Mouse (Mus musculus) hindbrain, embryonic 12.5 days (tissue): ENCODE data around the gene Cnksr1. TPM values are rescaled to one million over a fixed set of nuclear protein-coding genes. Genes with fewer than 3 reads are reported as not detected.

Source experiments
- polyA plus RNA-seq: library from polyadenylated mRNA; unstranded; fragments of >200 nt; fragmentation: Nextera tagmentation; extraction: Ambion mirVana; gene quantifications from 2 replicates; pipeline ENCODE4 v1.2.1, GENCODE M21; 2016

The Cnksr1 gene
- polyA plus RNA-seq, 1 experiment from 2014 or later = 1.3 TPM

Other genes starting within 250 kb of the Cnksr1 start
- 43.1 and 44.1 TPM in 2 replicates for gene Dhdds, start 237.5 kb downstream of the Cnksr1 start, polyA plus RNA-seq
- 1.4 TPM in 2 replicates for gene Lin28a, start 219.6 kb downstream of the Cnksr1 start, polyA plus RNA-seq
- not detected in 2 replicates for gene Zfp683, start 184.6 kb downstream of the Cnksr1 start, polyA plus RNA-seq
- 2.3 and 2.5 TPM in 2 replicates for gene Crybg2, start 177.6 kb downstream of the Cnksr1 start, polyA plus RNA-seq
- gene Cd52, start 143.3 kb downstream of the Cnksr1 start, polyA plus RNA-seq = 4.8 and 5.0 TPM in 2 replicates
- 11.6 and 13.4 TPM in 2 replicates for gene Ubxn11, start 135.8 kb downstream of the Cnksr1 start, polyA plus RNA-seq
- gene Sh3bgrl3, start 109.6 kb downstream of the Cnksr1 start, polyA plus RNA-seq = 333 and 369 TPM in 2 replicates
- 28.1 and 30.4 TPM in 2 replicates for gene Cep85, start 51.3 kb downstream of the Cnksr1 start, polyA plus RNA-seq
- not detected in 2 replicates for gene Gm7534, start 35.4 kb downstream of the Cnksr1 start, polyA plus RNA-seq
- not detected in 2 replicates for gene Catsper4, start 11.0 kb downstream of the Cnksr1 start, polyA plus RNA-seq
- 0.31 and 0.66 TPM in 2 replicates for gene E130218I03Rik, start 5.3 kb upstream of the Cnksr1 start, polyA plus RNA-seq
- 18.3 TPM in 2 replicates for gene Zfp593, start 7.2 kb upstream of the Cnksr1 start, polyA plus RNA-seq
- 0.35 and 0.39 TPM in 2 replicates for gene Gm30191, start 8.5 kb upstream of the Cnksr1 start, polyA plus RNA-seq
- gene Grrp1, start 15.7 kb upstream of the Cnksr1 start, polyA plus RNA-seq = 8.5 and 8.9 TPM in 2 replicates
- gene Pdik1l, start 49.5 kb upstream of the Cnksr1 start, polyA plus RNA-seq = 30.8 and 32.5 TPM in 2 replicates
- 0.54 and 1.6 TPM in 2 replicates for gene Trim63, start 76.7 kb upstream of the Cnksr1 start, polyA plus RNA-seq
- gene Slc30a2, start 104.8 kb upstream of the Cnksr1 start, polyA plus RNA-seq = not detected in 2 replicates
- gene Extl1, start 145.5 kb upstream of the Cnksr1 start, polyA plus RNA-seq = 1.2 and 1.7 TPM in 2 replicates
- gene Pafah2, start 157.9 kb upstream of the Cnksr1 start, polyA plus RNA-seq = 9.2 and 10.7 TPM in 2 replicates
- 4,582 and 4,772 TPM in 2 replicates for gene Stmn1, start 229.9 kb upstream of the Cnksr1 start, polyA plus RNA-seq